Mouse (Mus musculus) hindbrain, embryonic 11.5 days (tissue): ENCODE data around the gene Pola1. TPM values are rescaled to one million over a fixed set of nuclear protein-coding genes. Genes with fewer than 3 reads are reported as not detected.

Source experiments
- ATAC-seq: fragments of 200-750 bp; cut with Nextera tagmentation; 2 replicates; pipeline ENCODE4 v1.8.0; 2017; ENCODE audit warnings: mild to moderate bottlenecking, moderate TSS enrichment, moderate library complexity; ENCODE audit not compliant: low FRiP score
- DNase-seq: peaks from one replicate; pipeline ENCODE4 v3.0.0-alpha.2; 2015; ENCODE audit warnings: low spot score
- H3K27ac ChIP-seq: fragments of 300-500 bp; sonication (generic); 2 replicates; pipeline ENCODE4 v1.5.1; 2014; ENCODE audit warnings: mild to moderate bottlenecking, low read depth, low read length
- H3K27me3 ChIP-seq: fragments of 300-500 bp; sonication (generic); 2 replicates; pipeline ENCODE4 v1.6.1; 2014; ENCODE audit warnings: mild to moderate bottlenecking, low read length, moderate library complexity, mixed read lengths; ENCODE audit not compliant: control insufficient read depth, insufficient read depth
- H3K36me3 ChIP-seq: fragments of 300-500 bp; sonication (generic); 2 replicates; pipeline ENCODE4 v1.6.1; 2014; ENCODE audit warnings: mild to moderate bottlenecking, low read length, moderate library complexity, mixed read lengths; ENCODE audit not compliant: control insufficient read depth, insufficient read depth
- H3K4me1 ChIP-seq: fragments of 300-500 bp; sonication (generic); replicated peaks from 2 replicates; pipeline ENCODE4 v1.6.1; 2014; ENCODE audit warnings: low read length, mixed read lengths; ENCODE audit not compliant: control insufficient read depth, insufficient read depth
- H3K4me2 ChIP-seq: fragments of 300-500 bp; sonication (generic); replicated peaks from 2 replicates; pipeline ENCODE4 v1.6.1; 2014; ENCODE audit warnings: mild to moderate bottlenecking, low read depth, low read length
- H3K4me3 ChIP-seq: fragments of 300-500 bp; sonication (generic); 2 replicates; pipeline ENCODE4 v1.5.1; 2014; ENCODE audit warnings: low read depth, low read length
- H3K9ac ChIP-seq: fragments of 300-500 bp; sonication (generic); 2 replicates; pipeline ENCODE4 v1.6.1; 2014; ENCODE audit warnings: low read depth, low read length
- H3K9me3 ChIP-seq: fragments of 300-500 bp; sonication (generic); 2 replicates; pipeline ENCODE4 v1.6.1; 2016; ENCODE audit warnings: low read length; ENCODE audit not compliant: control insufficient read depth
- WGBS: fragments of 180-500 bp; shearing (Covaris S2); extraction: QIAGEN DNeasy Blood & Tissue Kit; methylation state at CpG from one replicate; pipeline ENCODE4 v1.1.7; 2014; 5-methylcytosine and 5-hydroxymethylcytosine counted together
- polyA plus RNA-seq: library from polyadenylated mRNA; unstranded; fragments of >200 nt; fragmentation: Nextera tagmentation; extraction: Ambion mirVana; gene quantifications from 2 replicates; pipeline ENCODE4 v1.2.1, GENCODE M21; 2014

The Pola1 gene
- polyA plus RNA-seq, 1 experiment from 2014 or later = 21.9 TPM

DNA sequence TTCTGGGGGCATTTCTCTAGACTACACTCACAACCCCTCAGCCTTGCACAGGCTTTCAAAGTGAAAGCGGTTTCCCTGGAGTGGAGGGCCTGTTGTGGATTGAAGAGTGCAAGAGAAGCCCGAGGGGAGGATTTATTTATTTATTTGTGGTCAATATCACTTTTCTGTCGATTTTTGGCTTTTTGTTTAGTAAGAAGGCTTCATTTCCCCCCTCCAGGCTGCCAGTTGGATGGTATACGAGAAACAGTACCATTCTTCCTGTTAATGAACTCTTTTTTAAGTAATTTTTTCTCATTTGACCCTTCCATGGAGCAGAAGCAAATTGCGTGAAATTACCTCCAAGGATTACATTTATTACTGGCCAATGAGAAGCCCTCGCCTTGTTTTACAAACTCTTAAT is 332.2 kb downstream of the Pola1 start:
- H3K27me3 ChIP-seq = peaks cover 65% of the 10 kb centered on the region

DNA sequence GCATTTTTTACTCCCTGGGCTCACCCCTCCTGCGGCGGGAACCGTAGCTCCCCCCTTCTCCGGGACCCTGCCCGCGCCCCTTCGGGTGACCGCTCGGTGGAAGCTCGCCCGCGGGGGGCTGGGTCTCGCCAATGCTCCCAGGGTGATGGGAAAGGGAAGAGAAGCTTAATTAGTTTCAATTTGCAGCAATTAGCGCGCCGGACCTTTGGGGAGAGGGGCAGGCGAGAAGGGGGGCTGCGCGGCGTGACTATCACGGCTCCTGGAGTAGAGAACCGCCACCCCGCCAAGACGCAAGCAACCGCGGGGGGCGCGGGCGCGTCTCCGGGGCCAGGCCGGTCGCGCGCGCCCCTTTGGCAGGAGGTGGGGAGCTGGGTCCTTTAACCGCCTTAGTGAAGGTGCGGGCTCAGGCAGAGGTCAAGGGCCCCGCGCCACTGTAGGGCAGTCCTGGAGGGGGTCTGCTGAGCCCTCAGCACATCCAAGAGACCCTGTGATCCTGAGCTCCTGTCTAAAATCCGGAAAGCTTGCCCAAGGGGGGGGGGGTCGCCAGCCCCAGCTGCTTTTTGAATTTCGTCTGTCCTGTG is 332.8 kb downstream of the Pola1 start:
- H3K9me3 ChIP-seq = no peaks in the 10 kb centered on the region
- WGBS = 8% methylated on average over 32 of the region's 43 CpGs
- ATAC-seq = no peak
- H3K4me1 ChIP-seq = no peaks in the 10 kb centered on the region
- peak; percentile 25 for DNase-seq
- H3K4me3 ChIP-seq = no peak overlapping the region
- no peak overlapping the region for H3K9ac ChIP-seq
- no peak overlapping the region for H3K27ac ChIP-seq
- peaks cover 72% of the 10 kb centered on the region for H3K27me3 ChIP-seq
- no peak overlapping the region for H3K4me2 ChIP-seq
- no peaks in the 10 kb centered on the region for H3K36me3 ChIP-seq

More for the DNA sequence above, 332.2 kb downstream of the Pola1 start:
- H3K9me3 ChIP-seq = no peaks in the 10 kb centered on the region
- WGBS = 10% methylated on average over 6 of the region's 6 CpGs
- H3K9ac ChIP-seq = no peak overlapping the region
- H3K4me3 ChIP-seq = no peak overlapping the region
- no peaks in the 10 kb centered on the region for H3K4me1 ChIP-seq
- no peak overlapping the region for H3K4me2 ChIP-seq
- ATAC-seq = no peak
- H3K36me3 ChIP-seq = no peaks in the 10 kb centered on the region
- H3K27ac ChIP-seq = no peak overlapping the region
- DNase-seq = no peak

DNA sequence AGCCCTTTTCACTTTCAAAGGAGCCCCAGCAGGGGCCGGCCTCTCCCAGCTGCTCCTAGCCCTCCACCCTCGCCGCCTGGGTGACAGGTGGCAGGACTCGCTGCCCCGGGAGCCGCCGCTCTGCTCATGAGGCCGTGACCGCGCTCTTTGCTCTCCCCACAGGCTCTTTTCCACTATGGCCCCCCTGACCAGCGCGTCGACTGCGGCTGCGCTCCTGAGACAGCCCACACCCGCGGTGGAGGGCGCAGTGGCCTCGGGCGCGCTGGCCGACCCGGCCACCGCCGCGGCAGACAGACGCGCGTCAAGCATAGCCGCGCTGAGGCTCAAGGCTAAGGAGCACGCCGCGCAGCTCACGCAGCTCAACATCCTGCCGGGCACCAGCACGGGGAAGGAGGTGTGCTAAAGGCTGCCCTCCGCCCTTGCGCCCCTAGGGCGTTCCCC is 334.9 kb downstream of the Pola1 start:
- ATAC-seq (peak; percentile 68), DNase-seq (peak; percentile 48)
- no peaks in the 10 kb centered on the region for H3K9me3 ChIP-seq
- H3K27me3 ChIP-seq = peaks cover 78% of the 10 kb centered on the region
- H3K9ac ChIP-seq = no peak overlapping the region
- WGBS = 9% methylated on average over 38 of the region's 40 CpGs
- H3K4me2 ChIP-seq = peak overlapping the region; percentile 24
- H3K36me3 ChIP-seq = no peaks in the 10 kb centered on the region
- no peaks in the 10 kb centered on the region for H3K4me1 ChIP-seq
- peak overlapping the region; percentile 13; the same call in 1 of the 2 replicates for H3K4me3 ChIP-seq
- no peak overlapping the region for H3K27ac ChIP-seq

DNA sequence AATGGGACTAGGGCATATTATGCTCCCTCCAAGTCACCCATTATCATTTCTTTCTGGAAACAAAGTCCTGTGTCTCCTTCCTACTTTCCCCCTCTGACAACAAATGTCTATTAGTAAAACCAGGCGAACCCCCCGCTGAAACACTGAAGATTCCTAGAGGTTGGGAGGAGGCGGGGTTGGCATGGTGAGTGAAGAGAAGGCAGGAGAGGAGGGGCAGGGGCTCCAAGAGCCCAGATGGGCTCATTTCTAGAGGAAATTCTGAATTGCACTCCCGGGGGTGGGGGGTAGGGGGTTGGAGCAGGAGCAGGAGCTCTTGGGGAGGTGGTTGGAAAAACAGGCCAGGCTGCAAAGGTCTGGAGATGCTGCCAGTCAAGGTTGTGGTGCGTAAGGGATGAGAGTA is 336.1 kb downstream of the Pola1 start:
- Histone ChIP-seq H3K27ac (no peak overlapping the region), H3K9me3 (no peaks in the 10 kb centered on the region), H3K36me3 (no peaks in the 10 kb centered on the region), H3K4me3 (no peak overlapping the region), H3K4me2 (no peak overlapping the region), H3K4me1 (no peaks in the 10 kb centered on the region), H3K27me3 (peaks cover 77% of the 10 kb centered on the region), H3K9ac (no peak overlapping the region)
- DNase-seq (peak; percentile 3), ATAC-seq (no peak)
- 16% methylated on average over 5 of the region's 5 CpGs for WGBS

DNA sequence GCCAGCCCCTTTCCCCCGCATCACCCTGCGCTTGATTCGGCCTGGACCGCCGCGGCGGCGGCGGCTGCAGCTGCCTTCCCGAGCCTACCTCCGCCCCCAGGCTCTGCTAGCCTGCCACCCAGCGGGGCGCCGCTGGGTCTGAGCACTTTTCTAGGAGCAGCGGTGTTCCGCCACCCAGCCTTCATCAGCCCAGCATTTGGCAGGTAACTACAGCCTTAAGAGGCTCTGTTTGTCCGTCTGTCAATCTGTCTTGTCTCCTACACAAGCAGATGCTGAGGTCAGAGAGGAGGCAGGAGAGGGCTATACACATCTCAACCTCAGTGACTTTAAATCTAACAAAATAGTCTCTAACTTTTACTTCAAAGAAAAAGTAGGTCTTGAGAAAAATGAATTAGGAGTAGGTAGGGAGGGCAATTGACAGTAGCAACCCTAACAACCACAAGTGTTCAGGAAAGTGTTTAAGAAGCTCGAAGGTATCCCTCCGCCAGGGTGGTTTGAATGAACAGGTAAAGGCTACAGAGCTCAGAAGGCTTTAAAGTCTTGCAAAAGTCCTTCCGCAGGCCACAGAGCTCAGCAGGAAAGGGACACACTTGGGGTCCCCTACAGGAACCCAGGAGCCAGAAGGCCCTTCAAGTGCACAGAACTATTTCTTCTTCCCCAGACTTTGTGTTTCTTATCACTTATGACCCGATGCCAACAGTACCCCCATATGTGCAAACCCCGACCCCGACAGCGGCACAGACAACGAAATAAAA is 337.0 kb downstream of the Pola1 start:
- H3K27me3 ChIP-seq = peaks cover 75% of the 10 kb centered on the region

DNA sequence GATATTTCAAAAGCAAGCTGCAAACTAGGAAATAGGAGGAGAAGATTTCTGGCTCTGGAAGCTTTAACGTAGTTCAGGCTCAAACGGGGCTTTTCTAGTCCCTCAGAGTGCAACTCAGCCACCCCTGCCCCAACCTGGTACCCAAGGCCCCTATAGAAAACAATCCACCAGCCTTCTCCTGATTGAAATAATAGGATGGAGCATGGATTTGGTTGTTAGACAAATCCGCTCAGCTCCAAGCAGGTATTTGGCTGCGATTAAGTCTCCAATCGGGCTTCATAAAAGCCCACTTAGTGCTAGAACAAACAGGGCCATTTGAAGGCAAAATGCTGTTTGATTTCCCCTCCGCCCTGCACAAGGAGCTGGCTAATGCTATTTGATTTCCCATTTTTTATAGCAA is 339.9 kb downstream of the Pola1 start:
- WGBS = 18% methylated on average over 6 of the region's 6 CpGs
- peak; percentile 22 for DNase-seq
- H3K4me2 ChIP-seq = no peak overlapping the region

More for the DNA sequence above, 337.0 kb downstream of the Pola1 start:
- Histone ChIP-seq H3K9me3 (no peaks in the 10 kb centered on the region), H3K4me1 (no peaks in the 10 kb centered on the region), H3K27ac (no peak overlapping the region), H3K4me2 (no peak overlapping the region), H3K4me3 (no peak overlapping the region), H3K36me3 (no peaks in the 10 kb centered on the region), H3K9ac (no peak overlapping the region)
- ATAC-seq (no peak), DNase-seq (peak; percentile 30)
- WGBS = 13% methylated on average over 11 of the region's 25 CpGs

DNA sequence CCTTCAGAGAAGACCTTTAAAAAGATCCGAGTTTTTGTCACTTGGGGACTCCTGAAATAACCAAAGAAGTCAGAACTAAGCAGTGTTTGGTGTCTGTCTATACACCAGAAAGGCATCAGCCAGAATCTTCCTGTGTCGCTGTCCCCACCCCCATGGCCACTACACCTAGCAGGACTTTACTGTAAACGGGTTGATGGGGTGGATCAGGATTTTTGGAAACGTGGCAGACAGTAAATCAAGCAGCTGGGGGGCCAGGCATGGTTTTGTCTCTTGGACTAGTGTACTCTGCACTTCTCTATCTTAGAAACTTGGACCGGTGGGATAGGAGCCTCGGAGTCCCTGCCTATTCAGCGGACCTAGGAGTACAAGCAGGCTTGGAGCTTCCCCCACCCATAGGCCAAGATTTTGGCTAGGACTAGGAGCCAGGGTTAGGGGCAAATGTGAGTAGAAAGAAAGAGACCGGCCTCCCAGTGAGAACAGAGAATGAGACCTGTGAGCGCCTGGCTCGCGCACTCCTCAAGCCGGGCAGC is 342.0 kb downstream of the Pola1 start:
- Histone ChIP-seq H3K4me2 (no peak overlapping the region), H3K36me3 (no peaks in the 10 kb centered on the region), H3K4me3 (no peak overlapping the region), H3K4me1 (no peaks in the 10 kb centered on the region), H3K27ac (no peak overlapping the region), H3K27me3 (peaks cover 81% of the 10 kb centered on the region), H3K9ac (no peak overlapping the region), H3K9me3 (no peaks in the 10 kb centered on the region)
- DNase-seq (peak; percentile 49), ATAC-seq (no peak)
- WGBS = 19% methylated on average over 12 of the region's 12 CpGs

More for the DNA sequence above, 339.9 kb downstream of the Pola1 start:
- Histone ChIP-seq H3K36me3 (no peaks in the 10 kb centered on the region), H3K9ac (no peak overlapping the region), H3K4me1 (no peaks in the 10 kb centered on the region), H3K27me3 (peaks cover 82% of the 10 kb centered on the region), H3K4me3 (no peak overlapping the region), H3K27ac (no peak overlapping the region), H3K9me3 (no peaks in the 10 kb centered on the region)
- no peak for ATAC-seq

DNA sequence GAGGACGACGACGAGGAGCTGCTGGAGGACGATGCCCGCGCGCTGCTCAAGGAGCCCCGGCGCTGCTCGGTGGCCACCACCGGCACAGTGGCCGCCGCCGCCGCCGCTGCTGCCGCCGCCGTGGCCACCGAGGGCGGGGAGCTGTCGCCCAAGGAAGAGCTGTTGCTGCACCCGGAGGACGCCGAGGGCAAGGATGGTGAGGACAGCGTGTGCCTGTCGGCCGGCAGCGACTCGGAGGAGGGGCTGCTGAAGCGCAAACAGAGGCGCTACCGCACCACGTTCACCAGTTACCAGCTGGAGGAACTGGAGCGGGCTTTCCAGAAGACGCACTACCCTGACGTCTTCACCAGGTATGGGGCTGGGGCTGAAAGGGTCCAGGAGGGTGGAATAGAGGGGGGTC is 342.9 kb downstream of the Pola1 start:
- H3K27me3 ChIP-seq = peaks cover 80% of the 10 kb centered on the region
- H3K4me2 ChIP-seq = peak overlapping the region; percentile 57
- H3K9ac ChIP-seq = no peak overlapping the region
- ATAC-seq (peak; percentile 31; the same call in 1 of the 2 replicates), DNase-seq (peak; percentile 53)
- H3K4me1 ChIP-seq = no peaks in the 10 kb centered on the region
- H3K36me3 ChIP-seq = no peaks in the 10 kb centered on the region
- peak overlapping the region; percentile 29 for H3K4me3 ChIP-seq
- H3K9me3 ChIP-seq = no peaks in the 10 kb centered on the region
- 24% methylated on average over 34 of the region's 37 CpGs for WGBS
- no peak overlapping the region for H3K27ac ChIP-seq
